Mouse (Mus musculus): ENCODE results near the gene Gm5901. TPM values are rescaled to one million over a fixed set of nuclear protein-coding genes. Genes with fewer than 3 reads are reported as not detected.

The Gm5901 gene
- total RNA-seq, 2 experiments from 2014 or later = not detected

GRCm38 (mm10) chr7:105399935-105400624, 25.2 kb downstream of the Gm5901 start, which contains the start of gene Fam160a2:
Gene Fam160a2 (minus strand): TSS chr7:105400054.
- intact Hi-C loops (cut with DNase I) = loop anchor here (5.0 kb wide), 1 partner anchor 232 kb away; the partner anchor contains the start of gene Trim3
- peak; percentile 99 to 100 for DNase-seq (ENCODE audit: low spot score in 2 of 2)

GRCm38 (mm10) chr7:105404268-105404667, 29.4 kb downstream of the Gm5901 start, which contains the start of gene Cnga4:
Gene Cnga4 (plus strand): TSS chr7:105404568.
- DNase-seq (ENCODE audit: low spot score in 2 of 2) = no peak
- intact Hi-C loops (cut with DNase I) = loop anchor here (5.0 kb wide), 1 partner anchor 228 kb away; the partner anchor contains the start of gene Trim3

GRCm38 (mm10) chr7:105406322-105406721, 31.5 kb downstream of the Gm5901 start:
- DNase-seq (ENCODE audit: low spot score in 2 of 2) = no peak
- intact Hi-C loops (cut with DNase I) = no loop called here

GRCm38 (mm10) chr7:105411874-105412632, 37.2 kb downstream of the Gm5901 start:
- intact Hi-C loops (cut with DNase I) = loop anchor here (2.0 kb wide), 2 partner anchors 63 to 103 kb away; no protein-coding TSS in a partner anchor

GRCm38 (mm10) chr7:105414385-105414784, 39.5 kb downstream of the Gm5901 start:
- intact Hi-C loops (cut with DNase I) = no loop called here
- peak; percentile 41 to 85 for DNase-seq (ENCODE audit: low spot score in 2 of 2)

More at GRCm38 (mm10) chr7:105411874-105412632, 37.2 kb downstream of the Gm5901 start:
- peak; percentile 88 to 91 for DNase-seq (ENCODE audit: low spot score in 2 of 2)

- peak in 1 of 2 experiments; percentile 63 for DNase-seq (ENCODE audit: low spot score in 2 of 2)
- intact Hi-C loops (cut with DNase I) = no loop called here
These were observed 41.7 kb downstream of the Gm5901 start for GRCm38 (mm10) chr7:105416529-105416928.

- intact Hi-C loops (cut with DNase I) = no loop called here
- DNase-seq (ENCODE audit: low spot score in 2 of 2) = peak in 1 of 2 experiments; percentile 29
These were observed 43.3 kb downstream of the Gm5901 start for GRCm38 (mm10) chr7:105418106-105418505.

- no peak for DNase-seq (ENCODE audit: low spot score in 2 of 2)
- intact Hi-C loops (cut with DNase I) = no loop called here
These were observed 46.1 kb downstream of the Gm5901 start for GRCm38 (mm10) chr7:105420903-105421302.

GRCm38 (mm10) chr7:105424368-105424767, 49.5 kb downstream of the Gm5901 start:
- intact Hi-C loops (cut with DNase I) = no loop called here
- DNase-seq (ENCODE audit: low spot score in 2 of 2) = no peak

- intact Hi-C loops (cut with DNase I) = loop anchor here (5.0 kb wide), 1 partner anchor 42 kb away; no protein-coding TSS in a partner anchor
- DNase-seq (ENCODE audit: low spot score in 2 of 2) = peak; percentile 57 to 77
These were observed 50.7 kb downstream of the Gm5901 start, which contains the start of gene Cckbr for GRCm38 (mm10) chr7:105425424-105426043. Gene Cckbr (plus strand): TSS chr7:105425731.

GRCm38 (mm10) chr7:105426051-105426450, 51.2 kb downstream of the Gm5901 start:
- intact Hi-C loops (cut with DNase I) = loop anchor here (5.0 kb wide), 1 partner anchor 41 kb away; no protein-coding TSS in a partner anchor
- no peak for DNase-seq (ENCODE audit: low spot score in 2 of 2)

Other genes with a start within 250 kb of the Gm5901 start
- not detected for gene Olfr683, start 228.0 kb upstream of the Gm5901 start, total RNA-seq (2021)
- gene Olfr684, start 211.4 kb upstream of the Gm5901 start, total RNA-seq (2021) = not detected
- not detected for gene Olfr685, start 189.0 kb upstream of the Gm5901 start, total RNA-seq (2021)
- not detected for gene Olfr686, start 167.6 kb upstream of the Gm5901 start, total RNA-seq (2021)
- gene Olfr688, start 86.9 kb upstream of the Gm5901 start, total RNA-seq (2021) = not detected
- gene Olfr689, start 63.9 kb upstream of the Gm5901 start, total RNA-seq (2021) = not detected
- 1 to 10 TPM in 1 of 2 experiments, under 1 TPM in 1; 0.62 to 1.3 TPM for gene Olfr690, start 40.9 kb upstream of the Gm5901 start, total RNA-seq (2021)
- 1 to 10 TPM in 1 of 2 experiments, under 1 TPM in 1; 0.73 to 1.2 TPM for gene Olfr691, start 32.8 kb upstream of the Gm5901 start, total RNA-seq (2021)
- gene Olfr692, start 6.8 kb upstream of the Gm5901 start, total RNA-seq (2021) = not detected
- gene Fam160a2, start 25.0 kb downstream of the Gm5901 start, total RNA-seq (2021) = 10 to 100 TPM; 73.2 to 77.9 TPM
- 1 to 10 TPM in 1 of 2 experiments, under 1 TPM in 1; 0.89 to 1.1 TPM for gene Cnga4, start 29.5 kb downstream of the Gm5901 start, total RNA-seq (2021)
- 10 to 100 TPM; 56.0 to 66.5 TPM for gene Cckbr, start 50.7 kb downstream of the Gm5901 start, total RNA-seq (2021)
- gene Cavin3, start 107.3 kb downstream of the Gm5901 start, total RNA-seq (2021) = 10 to 100 TPM; 20.8 to 22.6 TPM
- gene Smpd1, start 179.3 kb downstream of the Gm5901 start, total RNA-seq (2021) = 100 to 1,000 TPM; 103 to 111 TPM
- 100 to 1,000 TPM; 433 to 466 TPM for gene Apbb1, start 206.6 kb downstream of the Gm5901 start, total RNA-seq (2021)
- gene Hpx, start 225.1 kb downstream of the Gm5901 start, total RNA-seq (2021) = under 1 TPM; 0.39 to 0.55 TPM

Data from left cerebral cortex, postnatal 25 days (tissue).